Mouse (Mus musculus) forebrain, postnatal 0 days (tissue): ENCODE measurements at regions not wholly inside any gene's neighbourhood (a gene's known extent, or its start where the extent isn't known, plus 50 kb on each side); places are given as distances from the start of the nearest gene placed in this dataset.
A peak's percentile ranks its signal among the peaks of the same experiment; 100 is the strongest.

Experiments used
- ATAC-seq: fragments of 200-750 bp; cut with Nextera tagmentation; 2 replicates; pipeline ENCODE4 v1.8.0; 2017; ENCODE audit warnings: mild to moderate bottlenecking, moderate library complexity
- DNase-seq: peaks from one replicate; pipeline ENCODE4 v3.0.0-alpha.2; 2015
- H3K27ac ChIP-seq: fragments of 300-500 bp; sonication (generic); 2 replicates; pipeline ENCODE4 v1.5.1; 2014; ENCODE audit warnings: low read depth, mild to moderate bottlenecking, antibody characterized with exemption, low read length, moderate library complexity, mixed read lengths
- H3K27me3 ChIP-seq: fragments of 300-500 bp; sonication (generic); 2 replicates; pipeline ENCODE4 v1.6.1; 2014; ENCODE audit warnings: mild to moderate bottlenecking, low read length, mixed read lengths; ENCODE audit not compliant: insufficient read depth
- H3K36me3 ChIP-seq: fragments of 300-500 bp; sonication (generic); 2 replicates; pipeline ENCODE4 v1.6.1; 2014; ENCODE audit warnings: mild to moderate bottlenecking, moderate library complexity; ENCODE audit not compliant: insufficient read depth
- H3K4me1 ChIP-seq: fragments of 300-500 bp; sonication (generic); 2 replicates; pipeline ENCODE4 v1.6.1; 2014; ENCODE audit warnings: antibody characterized with exemption; ENCODE audit not compliant: insufficient read depth
- H3K4me2 ChIP-seq: fragments of 300-500 bp; sonication (generic); 2 replicates; pipeline ENCODE4 v1.6.1; 2014; ENCODE audit warnings: low read depth, mild to moderate bottlenecking, moderate library complexity
- H3K4me3 ChIP-seq: fragments of 300-500 bp; sonication (generic); 2 replicates; pipeline ENCODE4 v1.5.1; 2014; ENCODE audit warnings: low read depth, low read length, mixed read lengths
- H3K9ac ChIP-seq: fragments of 300-500 bp; sonication (generic); 2 replicates; pipeline ENCODE4 v1.6.1; 2014; ENCODE audit warnings: mild to moderate bottlenecking
- H3K9me3 ChIP-seq: fragments of 300-500 bp; sonication (generic); 2 replicates; pipeline ENCODE4 v1.6.1; 2016; ENCODE audit warnings: low read length
- CTCF ChIP-seq: sonication (generic); IDR thresholded peaks from 2 replicates; pipeline ENCODE4 v1.5.1; 2016; ENCODE audit warnings: antibody characterized with exemption, control low read depth, low read depth
- WGBS: fragments of 180-500 bp; shearing (Covaris S2); extraction: QIAGEN DNeasy Blood & Tissue Kit; methylation state at CpG from one replicate; pipeline ENCODE4 v1.1.7; 2014; 5-methylcytosine and 5-hydroxymethylcytosine counted together

- ATAC-seq (no peak), DNase-seq (no peak)
- Histone ChIP-seq H3K4me3 (no peak overlapping the region), H3K4me1 (0 out of 2 replicates have a peak, but pooled peaks cover 6% of the 10 kb centered on the region), H3K27me3 (peaks cover 12% of the 10 kb centered on the region), H3K9me3 (no peaks in the 10 kb centered on the region), H3K27ac (no peak overlapping the region), H3K4me2 (no peak overlapping the region), H3K36me3 (no peaks in the 10 kb centered on the region), H3K9ac (no peak overlapping the region)
- 57% methylated on average over 2 of the region's 2 CpGs for WGBS
- no peak for TF ChIP-seq CTCF
Measured at GRCm38 (mm10) chr2:172786297-172786696, 153.8 kb downstream of the Bmp7 start.

- H3K36me3 ChIP-seq: no peaks in the 10 kb centered on the region
- WGBS: 39% methylated on average over 30 of the region's 30 CpGs
- no peak overlapping the region for H3K27ac ChIP-seq
- peaks cover 12% of the 10 kb centered on the region for H3K27me3 ChIP-seq
- 0 out of 2 replicates have a peak, but pooled peaks cover 6% of the 10 kb centered on the region for H3K4me1 ChIP-seq
- H3K9me3 ChIP-seq: no peaks in the 10 kb centered on the region
- H3K9ac ChIP-seq: no peak overlapping the region
- TF ChIP-seq CTCF: no peak
- H3K4me2 ChIP-seq: peak overlapping the region; percentile 25
- H3K4me3 ChIP-seq: 0 out of 2 replicates have a peak overlapping the region, but pooled peaks have one; percentile 13
- ATAC-seq (no peak), DNase-seq (no peak)
Measured at GRCm38 (mm10) chr2:172787203-172787944, 152.7 kb downstream of the Bmp7 start.

GRCm38 (mm10) chr2:172789260-172789659, 150.9 kb downstream of the Bmp7 start:
- Histone ChIP-seq H3K4me1 (0 out of 2 replicates have a peak, but pooled peaks cover 6% of the 10 kb centered on the region), H3K27ac (no peak overlapping the region), H3K9me3 (no peaks in the 10 kb centered on the region), H3K9ac (no peak overlapping the region), H3K4me2 (no peak overlapping the region; the same call in 1 of the 2 replicates), H3K4me3 (no peak overlapping the region), H3K36me3 (no peaks in the 10 kb centered on the region), H3K27me3 (peaks cover 12% of the 10 kb centered on the region)
- 11% methylated on average over 10 of the region's 10 CpGs for WGBS
- no peak for DNase-seq
- peak; percentile 53; the same call in 1 of the 2 replicates for ATAC-seq
- no peak for TF ChIP-seq CTCF

GRCm38 (mm10) chr2:172792555-172792954, 147.6 kb downstream of the Bmp7 start:
- no peak for TF ChIP-seq CTCF
- Histone ChIP-seq H3K9ac (no peak overlapping the region), H3K4me3 (no peak overlapping the region), H3K9me3 (no peaks in the 10 kb centered on the region), H3K27ac (no peak overlapping the region), H3K36me3 (no peaks in the 10 kb centered on the region), H3K4me2 (no peak overlapping the region), H3K27me3 (peaks cover 8% of the 10 kb centered on the region; the same call in 1 of the 2 replicates), H3K4me1 (0 out of 2 replicates have a peak, but pooled peaks cover 6% of the 10 kb centered on the region)
- no peak for ATAC-seq
- DNase-seq: no peak
- 43% methylated on average over 10 of the region's 10 CpGs for WGBS

- Histone ChIP-seq H3K4me3 (no peak overlapping the region), H3K27ac (no peak overlapping the region), H3K4me1 (0 out of 2 replicates have a peak, but pooled peaks cover 5% of the 10 kb centered on the region), H3K9me3 (no peaks in the 10 kb centered on the region), H3K27me3 (peaks cover 5% of the 10 kb centered on the region; the same call in 1 of the 2 replicates), H3K4me2 (no peak overlapping the region), H3K9ac (no peak overlapping the region), H3K36me3 (no peaks in the 10 kb centered on the region)
- TF ChIP-seq CTCF: no peak
- 82% methylated on average over 8 of the region's 8 CpGs for WGBS
- DNase-seq (no peak), ATAC-seq (no peak)
Measured at GRCm38 (mm10) chr2:172793991-172794390, 146.1 kb downstream of the Bmp7 start.

GRCm38 (mm10) chr2:172794771-172795170, 145.3 kb downstream of the Bmp7 start:
- no peaks in the 10 kb centered on the region for H3K27me3 ChIP-seq
- no peak overlapping the region for H3K27ac ChIP-seq
- no peak for TF ChIP-seq CTCF
- no peak overlapping the region for H3K4me3 ChIP-seq
- no peaks in the 10 kb centered on the region for H3K9me3 ChIP-seq
- H3K36me3 ChIP-seq: no peaks in the 10 kb centered on the region
- no peak overlapping the region for H3K9ac ChIP-seq
- no peaks in the 10 kb centered on the region for H3K4me1 ChIP-seq
- ATAC-seq (no peak), DNase-seq (no peak)
- H3K4me2 ChIP-seq: no peak overlapping the region
- 84% methylated on average over 10 of the region's 10 CpGs for WGBS

- H3K4me2 ChIP-seq: no peak overlapping the region
- H3K4me3 ChIP-seq: no peak overlapping the region
- H3K36me3 ChIP-seq: no peaks in the 10 kb centered on the region
- DNase-seq (no peak), ATAC-seq (no peak)
- H3K27ac ChIP-seq: no peak overlapping the region
- no peak overlapping the region for H3K9ac ChIP-seq
- TF ChIP-seq CTCF: no peak
- no peaks in the 10 kb centered on the region for H3K9me3 ChIP-seq
- no peaks in the 10 kb centered on the region for H3K4me1 ChIP-seq
- H3K27me3 ChIP-seq: no peaks in the 10 kb centered on the region
- WGBS: 71% methylated on average over 6 of the region's 6 CpGs
Measured at GRCm38 (mm10) chr2:172796104-172796503, 144.0 kb downstream of the Bmp7 start.
